Comparison of ENCODE assay signal across 1 mouse cellular context in the genomic region with DNA sequence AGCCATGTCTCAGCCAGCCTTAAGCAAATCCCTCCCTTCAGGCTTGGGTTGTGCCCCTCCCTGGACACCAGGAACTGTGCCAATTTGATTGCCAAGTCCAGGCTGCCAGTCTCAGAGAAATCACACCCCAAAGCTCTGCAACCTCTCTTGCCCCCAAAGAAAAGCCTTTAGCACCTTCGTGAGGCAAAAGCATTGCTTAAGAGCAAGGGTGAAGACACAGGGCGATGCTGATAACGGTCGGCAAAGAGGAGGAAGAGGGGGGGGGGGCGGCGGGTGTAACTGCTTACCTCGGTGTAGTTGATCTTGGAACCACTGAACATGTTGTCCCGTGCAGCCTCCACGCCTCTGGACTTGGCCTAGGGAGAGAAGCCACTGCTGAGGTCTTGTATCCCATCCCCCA.
TF ChIP-seq lines count a peak whose summit lies in the region.

No protein-coding gene starts in this region.

TF ChIP-seq in MEL, 35 proteins besides CTCF, POLR2A, EP300 and RAD21 (continued from another document):
- TF ChIP-seq ZMIZ1 (IDR thresholded peaks at IDR 0.05; ENCODE audit: low read depth, low read length) (no peak), USF1 (IDR thresholded peaks at IDR 0.05; ENCODE audit: low read depth, low read length) (no peak), KAT2A (conservative IDR thresholded peaks at IDR 0.05; ENCODE audit: low read depth, low read length) (no peak), E2F4 (IDR thresholded peaks at IDR 0.05; ENCODE audit: borderline replicate concordance, low read depth, low read length) (no peak), MAFK (IDR thresholded peaks at IDR 0.05; ENCODE audit: borderline replicate concordance, low read depth, low read length) (no peak)
